Comparison of ENCODE assay signal across 8 mouse cellular contexts in the genomic region with DNA sequence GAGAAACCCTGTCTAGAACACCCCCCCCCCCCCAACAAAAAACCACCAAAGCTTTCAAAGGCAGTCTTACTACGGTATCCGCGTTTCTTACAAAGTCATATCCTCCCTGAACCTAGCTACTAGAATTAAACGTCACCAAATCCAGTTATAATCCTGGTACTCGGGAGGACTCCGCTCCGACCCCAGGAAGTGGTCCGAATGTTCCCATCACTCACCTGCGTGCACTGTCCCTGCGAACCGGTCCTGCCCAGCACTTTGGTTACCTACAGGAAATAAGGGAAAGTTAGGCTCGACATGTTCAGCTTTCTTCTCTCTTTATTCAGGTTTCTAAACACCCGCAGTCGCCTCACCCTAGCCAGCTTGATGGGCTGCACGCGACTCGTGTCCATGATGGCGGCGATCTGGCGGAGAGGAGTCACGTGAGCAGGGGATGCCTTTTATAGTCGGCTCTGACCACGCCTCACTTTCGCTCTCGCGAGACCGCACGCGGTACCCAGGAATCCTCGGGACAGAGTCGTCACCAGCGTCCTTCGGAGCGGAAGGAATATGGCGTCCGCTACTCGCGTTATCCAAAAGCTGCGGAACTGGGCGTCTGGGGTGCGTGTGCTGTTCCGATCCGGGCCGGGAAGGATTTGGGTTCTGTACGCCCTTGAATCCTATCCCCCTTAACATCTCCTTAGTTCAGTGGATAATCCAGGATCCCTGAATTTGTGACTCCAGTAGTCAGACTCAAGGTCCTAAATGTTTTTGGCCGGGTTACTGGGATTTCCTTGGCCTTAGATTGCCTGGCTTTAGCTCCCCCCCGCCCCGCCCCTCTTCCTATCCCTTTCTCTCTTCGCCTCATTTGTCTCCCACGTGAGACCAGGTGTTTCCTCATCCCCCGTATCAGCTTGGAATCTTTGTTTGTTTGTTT. TPM values are rescaled to one million over a fixed set of nuclear protein-coding genes. Genes with fewer than 3 reads are reported as not detected.
A peak's percentile ranks its signal among the peaks of the same experiment; 100 is the strongest.
DNase-seq lines count a peak whose midpoint lies in the region; ATAC-seq and TF ChIP-seq lines count a peak whose summit lies in the region.

A gene (minus strand): TSS at position 479 of the 913 bp plus-strand sequence.
A gene (plus strand): TSS at position 489 of the 913 bp plus-strand sequence.

- peaks cover 11 to 49% of the 10 kb centered on the region in 2 experiments for H3K4me1 ChIP-seq in CH12.LX (ENCODE audit: control insufficient read depth in 1 of 2, insufficient read depth in 2 of 2)
- H3K4me1 ChIP-seq in forebrain, embryonic 12.5 days, result peaks cover 33% of the 10 kb centered on the region
- H3K4me1 ChIP-seq in heart, postnatal 0 days (ENCODE audit: control insufficient read depth, insufficient read depth), result peaks cover 18% of the 10 kb centered on the region
- H3K4me1 ChIP-seq in liver, embryonic 16.5 days (ENCODE audit: control insufficient read depth, low read depth, low read length), result peaks cover 36% of the 10 kb centered on the region
- H3K4me1 ChIP-seq in neural tube, embryonic 13.5 days (replicated peaks), result peaks cover 64% of the 10 kb centered on the region
- H3K4me1 ChIP-seq in testis, adult 2 months (ENCODE audit: control insufficient read depth, insufficient read depth, low read length), result peaks cover 2% of the 10 kb centered on the region

- dilution Hi-C loops in CH12.LX (cut with MboI; ENCODE audit: extremely low pct_ligation_motif_present, extremely low pct_unique_long_range_greater_than_20kb, low sequenced_read_pairs), result no loop called here

- TF ChIP-seq EP300 in CH12.LX (IDR thresholded peaks at IDR 0.05; ENCODE audit: low read length), result no peak
- peak; percentile 97 for TF ChIP-seq EP300 in heart, postnatal 0 days (IDR thresholded peaks at IDR 0.05; ENCODE audit: low read depth)

- TF ChIP-seq CTCF in CH12.LX (conservative IDR thresholded peaks at IDR 0.05 in 1 of 2, IDR thresholded peaks at IDR 0.05 in 1 of 2; ENCODE audit: low read depth in 2 of 2, low read length in 2 of 2), result no peak
- no peak for TF ChIP-seq CTCF in heart, postnatal 0 days (IDR thresholded peaks at IDR 0.05; ENCODE audit: low read depth)
- no peak for TF ChIP-seq CTCF in testis, adult 2 months (IDR thresholded peaks at IDR 0.05; ENCODE audit: control insufficient read depth, insufficient read depth, insufficient replicate concordance, low read depth, low read length)

- H3K9me3 ChIP-seq in CH12.LX (replicated peaks; ENCODE audit: low read length), result no peaks in the 10 kb centered on the region
- H3K9me3 ChIP-seq in forebrain, embryonic 12.5 days, result no peaks in the 10 kb centered on the region
- no peaks in the 10 kb centered on the region for H3K9me3 ChIP-seq in heart, postnatal 0 days (replicated peaks; ENCODE audit: control insufficient read depth, low read length)
- H3K9me3 ChIP-seq in liver, embryonic 16.5 days (replicated peaks; ENCODE audit: control insufficient read depth, low read length), result no peaks in the 10 kb centered on the region
- no peaks in the 10 kb centered on the region for H3K9me3 ChIP-seq in neural tube, embryonic 13.5 days

- ATAC-seq in forebrain, embryonic 12.5 days (ENCODE audit: low FRiP score), result peak; percentile 94
- peak; percentile 89 for ATAC-seq in heart, postnatal 0 days (ENCODE audit: insufficient read depth, low read depth)
- ATAC-seq in liver, embryonic 16.5 days (ENCODE audit: low read depth), result peak; percentile 91
- peak; percentile 93 for ATAC-seq in neural tube, embryonic 13.5 days (ENCODE audit: low read depth)

- H3K27me3 ChIP-seq in CH12.LX (replicated peaks), result no peaks in the 10 kb centered on the region
- H3K27me3 ChIP-seq in forebrain, embryonic 12.5 days, result no peaks in the 10 kb centered on the region
- H3K27me3 ChIP-seq in heart, postnatal 0 days (ENCODE audit: control insufficient read depth, insufficient read depth, low read length), result no peaks in the 10 kb centered on the region
- H3K27me3 ChIP-seq in liver, embryonic 16.5 days (ENCODE audit: control insufficient read depth, insufficient read depth, low read depth, low read length), result no peaks in the 10 kb centered on the region
- H3K27me3 ChIP-seq in neural tube, embryonic 13.5 days, result no peaks in the 10 kb centered on the region
- no peaks in the 10 kb centered on the region for H3K27me3 ChIP-seq in testis, adult 2 months (ENCODE audit: control insufficient read depth, insufficient read depth, low read length)

- no peak for TF ChIP-seq RAD21 in CH12.LX (IDR thresholded peaks at IDR 0.05; ENCODE audit: low read depth, low read length)

- peaks cover 51% of the 10 kb centered on the region for H3K79me2 ChIP-seq in CH12.LX (replicated peaks; ENCODE audit: control insufficient read depth, extremely low read depth, insufficient read depth, poor library complexity, severe bottlenecking)

- in situ Hi-C loops in CH12.LX (cut with MboI; ENCODE audit: low pct_ligation_motif_present, low pct_unique_long_range_greater_than_20kb, low sequenced_read_pairs), result no loop called here

- peak within 1 kb of the TSS; percentile 37; the same call in 1 of the 2 replicates for H3K27ac ChIP-seq in CH12.LX (ENCODE audit: insufficient read depth, low read depth)
- H3K27ac ChIP-seq in forebrain, embryonic 12.5 days, result peak within 1 kb of the TSS; percentile 84
- H3K27ac ChIP-seq in heart, postnatal 0 days (ENCODE audit: low read depth), result peak within 1 kb of the TSS; percentile 80
- H3K27ac ChIP-seq in liver, embryonic 16.5 days (ENCODE audit: low read length), result peak within 1 kb of the TSS; percentile 84
- peak within 1 kb of the TSS; percentile 87 for H3K27ac ChIP-seq in neural tube, embryonic 13.5 days (replicated peaks)
- peak within 1 kb of the TSS; percentile 93 for H3K27ac ChIP-seq in testis, adult 2 months (ENCODE audit: control insufficient read depth, insufficient read depth, low read depth, low read length)

- peak; percentile 94 for DNase-seq in CH12.LX (ENCODE audit: extremely low read depth)
- peak; percentile 92 for DNase-seq in c-Kit-positive CD71-positive TER-119-negative erythroid progenitor cells, embryonic 14.5 days (ENCODE audit: low read depth)
- peak; percentile 97 for DNase-seq in heart, postnatal 0 days (ENCODE audit: low spot score)
- DNase-seq in kidney, postnatal 4 days, result peak; percentile 98

- peak within 1 kb of the TSS; percentile 98 for H3K9ac ChIP-seq in CH12.LX (ENCODE audit: insufficient read depth, low read depth)
- peak within 1 kb of the TSS; percentile 87 for H3K9ac ChIP-seq in forebrain, embryonic 12.5 days
- H3K9ac ChIP-seq in heart, postnatal 0 days (replicated peaks; ENCODE audit: low read depth, low read length), result peak within 1 kb of the TSS; percentile 73
- peak within 1 kb of the TSS; percentile 84 for H3K9ac ChIP-seq in liver, embryonic 16.5 days (ENCODE audit: low read depth, low read length)
- H3K9ac ChIP-seq in neural tube, embryonic 13.5 days, result peak within 1 kb of the TSS; percentile 88

- H3K36me3 ChIP-seq in CH12.LX (replicated peaks in 1 of 2; ENCODE audit: control insufficient read depth in 1 of 2, insufficient read depth in 1 of 2, low read length in 1 of 2), result peaks cover 36 to 71% of the 10 kb centered on the region in 2 experiments
- H3K36me3 ChIP-seq in forebrain, embryonic 12.5 days (replicated peaks), result peaks cover 41% of the 10 kb centered on the region
- H3K36me3 ChIP-seq in heart, postnatal 0 days (replicated peaks; ENCODE audit: control insufficient read depth, insufficient read depth, low read length), result peaks cover 35% of the 10 kb centered on the region
- H3K36me3 ChIP-seq in liver, embryonic 16.5 days (ENCODE audit: control insufficient read depth, insufficient read depth), result peaks cover 28% of the 10 kb centered on the region
- peaks cover 47% of the 10 kb centered on the region for H3K36me3 ChIP-seq in neural tube, embryonic 13.5 days
- peaks cover 2% of the 10 kb centered on the region; the same call in 1 of the 2 replicates for H3K36me3 ChIP-seq in testis, adult 2 months (ENCODE audit: control insufficient read depth, insufficient read depth, low read length)

- H3K4me3 ChIP-seq in CH12.LX (replicated peaks in 1 of 3; ENCODE audit: low read depth in 2 of 3, low read length in 2 of 3, poor library complexity in 1 of 3), result peak within 1 kb of the TSS; percentile 71 to 86 (median 73)
- peak within 1 kb of the TSS; percentile 77 for H3K4me3 ChIP-seq in forebrain, embryonic 12.5 days (replicated peaks)
- peak within 1 kb of the TSS; percentile 77 for H3K4me3 ChIP-seq in heart, postnatal 0 days (ENCODE audit: low read depth, low read length)
- H3K4me3 ChIP-seq in liver, embryonic 16.5 days (ENCODE audit: low read depth, low read length), result peak within 1 kb of the TSS; percentile 87
- peak within 1 kb of the TSS; percentile 81 for H3K4me3 ChIP-seq in neural tube, embryonic 13.5 days
- H3K4me3 ChIP-seq in testis, adult 2 months (ENCODE audit: control insufficient read depth, low read depth, low read length), result peak within 1 kb of the TSS; percentile 98

- WGBS in forebrain, embryonic 12.5 days, result under 1% methylated on average over 51 of the region's 51 CpGs
- under 1% methylated on average over 51 of the region's 51 CpGs for WGBS in heart, postnatal 0 days
- WGBS in liver, embryonic 16.5 days (ENCODE audit: insufficient replicate concordance), result under 1% methylated on average over 51 of the region's 51 CpGs
- under 1% methylated on average over 51 of the region's 51 CpGs for WGBS in neural tube, embryonic 13.5 days

- peak; percentile 97 for TF ChIP-seq POLR2A in CH12.LX (IDR thresholded peaks at IDR 0.05; ENCODE audit: low read depth, low read length)
- peak; percentile 100 for TF ChIP-seq POLR2A in testis, adult 2 months (IDR thresholded peaks at IDR 0.05; ENCODE audit: control insufficient read depth, low read depth, low read length)

- H3K4me2 ChIP-seq in CH12.LX (ENCODE audit: insufficient read depth, low read depth, poor library complexity, severe bottlenecking), result peak within 1 kb of the TSS; percentile 80
- H3K4me2 ChIP-seq in forebrain, embryonic 12.5 days, result peak within 1 kb of the TSS; percentile 80
- H3K4me2 ChIP-seq in heart, postnatal 0 days (ENCODE audit: low read depth, low read length), result peak within 1 kb of the TSS; percentile 82
- peak within 1 kb of the TSS; percentile 84 for H3K4me2 ChIP-seq in liver, embryonic 16.5 days (ENCODE audit: low read depth, low read length)
- H3K4me2 ChIP-seq in neural tube, embryonic 13.5 days, result peak within 1 kb of the TSS; percentile 98

RNA-seq across cellular contexts. Expression of the first gene that starts in this region (rescaled TPM):
- total RNA-seq in CH12.LX (2012; rRNA removed) (4,496 and 4,575 TPM in 2 replicates), CH12.LX (2014; rRNA removed) (696 and 765 TPM in 2 replicates)
- polyA plus RNA-seq in CH12.LX (2012; ENCODE audit: insufficient read length, low read depth), result 782 and 837 TPM in 2 replicates
- polyA plus RNA-seq in forebrain, embryonic 12.5 days (2016; fragmentation: Nextera tagmentation; extraction: Ambion mirVana), result 686 and 713 TPM in 2 replicates
- 127 and 305 TPM in 2 replicates for total RNA-seq in heart, postnatal 0 days (2014; rRNA removed; ENCODE audit: low replicate concordance)
- polyA plus RNA-seq in heart, postnatal 0 days (2015; fragmentation: Nextera tagmentation; extraction: Ambion mirVana), result 622 and 631 TPM in 2 replicates
- polyA plus RNA-seq in liver, embryonic 16.5 days (2015; fragmentation: Nextera tagmentation; extraction: Ambion mirVana), result 389 and 463 TPM in 2 replicates
- 530 and 625 TPM in 2 replicates for polyA plus RNA-seq in neural tube, embryonic 13.5 days (2015; fragmentation: Nextera tagmentation; extraction: Ambion mirVana)
- 716 and 819 TPM in 2 replicates for polyA plus RNA-seq in testis, adult 2 months (2012; rRNA removed)

RNA-seq across cellular contexts. Expression of the second gene that starts in this region (rescaled TPM):
- total RNA-seq in CH12.LX (2012; rRNA removed), result 316 and 364 TPM in 2 replicates
- 168 and 194 TPM in 2 replicates for total RNA-seq in CH12.LX (2014; rRNA removed)
- 153 and 164 TPM in 2 replicates for polyA plus RNA-seq in CH12.LX (2012; ENCODE audit: insufficient read length, low read depth)
- polyA plus RNA-seq in forebrain, embryonic 12.5 days (2016; fragmentation: Nextera tagmentation; extraction: Ambion mirVana), result 371 and 397 TPM in 2 replicates
- total RNA-seq in heart, postnatal 0 days (2014; rRNA removed; ENCODE audit: low replicate concordance), result 467 and 766 TPM in 2 replicates
- polyA plus RNA-seq in heart, postnatal 0 days (2015; fragmentation: Nextera tagmentation; extraction: Ambion mirVana), result 899 and 938 TPM in 2 replicates
- 243 and 245 TPM in 2 replicates for polyA plus RNA-seq in liver, embryonic 16.5 days (2015; fragmentation: Nextera tagmentation; extraction: Ambion mirVana)
- polyA plus RNA-seq in neural tube, embryonic 13.5 days (2015; fragmentation: Nextera tagmentation; extraction: Ambion mirVana), result 558 and 559 TPM in 2 replicates
- polyA plus RNA-seq in testis, adult 2 months (2012; rRNA removed), result 601 and 663 TPM in 2 replicates

Comparison
In these comparisons a context has a peak if more than half of its experiments do, and no peak if none do; other contexts are left out.
1. Peak in every context shown above with its lines: DNase-seq, ATAC-seq, H3K4me3 ChIP-seq and H3K27ac ChIP-seq.
2. H3K27ac ChIP-seq: peak in every context shown above with its lines; median percentile 93 in testis, adult 2 months; 87 in neural tube, embryonic 13.5 days; 84 in forebrain, embryonic 12.5 days; 84 in liver, embryonic 16.5 days; 80 in heart, postnatal 0 days; 37 in CH12.LX.